Mouse (Mus musculus): ENCODE data around the gene Hoxa6. TPM values are rescaled to one million over a fixed set of nuclear protein-coding genes. Genes with fewer than 3 reads are reported as not detected.
A peak's percentile ranks its signal among the peaks of the same experiment; 100 is the strongest.

The Hoxa6 gene
- polyA plus RNA-seq, 1 experiment from 2014 or later: not detected

- Histone ChIP-seq H3K9ac (replicated peaks; ENCODE audit: low read length) (no peak overlapping the region), H3K27me3 (ENCODE audit: control insufficient read depth, insufficient read depth, low read length) (peaks cover 96% of the 10 kb centered on the region)
- ATAC-seq (ENCODE audit: low FRiP score, low TSS enrichment): 0 out of 2 replicates have a peak, but pooled peaks have one; percentile 34
Measured at GRCm38 (mm10) chr6:52157466-52158275, 50.9 kb downstream of the Hoxa6 start.

DNA sequence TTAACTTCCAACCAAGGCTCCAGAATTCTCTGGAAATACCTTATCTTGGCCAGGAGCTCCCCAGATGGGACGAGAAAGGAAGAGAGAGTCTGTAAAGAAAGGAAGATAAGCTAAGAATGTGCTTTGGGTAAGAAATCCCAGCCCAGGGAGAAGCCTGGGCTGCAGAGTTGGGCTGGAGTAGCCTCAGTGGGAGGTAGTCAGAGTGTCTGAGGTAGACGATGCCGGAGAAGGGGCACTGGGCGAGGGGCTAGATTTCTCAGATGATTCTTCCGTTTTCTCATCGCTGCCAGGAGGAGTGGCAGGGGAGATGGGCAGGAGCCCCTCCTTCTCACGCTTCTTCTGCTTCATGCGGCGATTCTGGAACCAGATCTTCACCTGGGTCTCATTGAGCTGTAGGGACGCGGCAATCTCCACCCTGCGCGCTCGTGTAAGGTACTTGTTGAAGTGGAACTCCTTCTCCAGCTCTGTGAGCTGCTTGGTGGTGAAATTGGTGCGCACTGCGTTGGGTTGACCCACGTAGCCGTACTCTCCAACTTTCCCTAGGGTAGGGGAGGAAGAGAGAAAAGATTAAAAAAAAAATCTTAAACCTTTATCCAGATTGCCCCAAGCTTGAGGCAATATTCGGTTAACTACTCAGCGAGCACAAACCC, 51.8 kb downstream of the Hoxa6 start:
- peak; percentile 2 for DNase-seq
- Histone ChIP-seq H3K4me3 (replicated peaks; ENCODE audit: low read depth, low read length) (no peak overlapping the region), H3K9me3 (ENCODE audit: control insufficient read depth, low read length) (no peaks in the 10 kb centered on the region), H3K36me3 (ENCODE audit: control insufficient read depth, insufficient read depth, low read length) (no peaks in the 10 kb centered on the region), H3K27me3 (ENCODE audit: control insufficient read depth, insufficient read depth, low read length) (peaks cover 97% of the 10 kb centered on the region), H3K4me1 (ENCODE audit: control insufficient read depth, insufficient read depth, low read length) (peaks cover 8% of the 10 kb centered on the region), H3K4me2 (ENCODE audit: low read length) (no peak overlapping the region), H3K9ac (replicated peaks; ENCODE audit: low read length) (no peak overlapping the region), H3K27ac (replicated peaks; ENCODE audit: low read depth, low read length) (no peak overlapping the region)
- no peak for ATAC-seq (ENCODE audit: low FRiP score, low TSS enrichment)
- WGBS: 1% methylated on average over 20 of the region's 20 CpGs

More at GRCm38 (mm10) chr6:52157466-52158275, 50.9 kb downstream of the Hoxa6 start:
- Histone ChIP-seq H3K4me1 (ENCODE audit: control insufficient read depth, insufficient read depth, low read length) (peaks cover 8% of the 10 kb centered on the region), H3K4me3 (replicated peaks; ENCODE audit: low read depth, low read length) (peak overlapping the region; percentile 43), H3K27ac (replicated peaks; ENCODE audit: low read depth, low read length) (no peak overlapping the region), H3K36me3 (ENCODE audit: control insufficient read depth, insufficient read depth, low read length) (no peaks in the 10 kb centered on the region), H3K9me3 (ENCODE audit: control insufficient read depth, low read length) (no peaks in the 10 kb centered on the region), H3K4me2 (ENCODE audit: low read length) (peak overlapping the region; percentile 85)
- peak; percentile 11 for DNase-seq
- 2% methylated on average over 32 of the region's 32 CpGs for WGBS

MicroRNA genes within 50 kb of the gene (microRNA counts, 519-probe panel; counts per million panel counts)
- not detected for microRNA mmu-miR-196b

Small RNA genes lying within 50 kb of the gene (microRNA-seq; reads per million reads assigned to microRNA genes)
- 18.4 reads per million, percentile 39 among the genes with 10 or more reads in this experiment for gene Mir196b

Other genes starting within 250 kb of the Hoxa6 start
- gene Skap2, start 196.2 kb downstream of the Hoxa6 start, polyA plus RNA-seq (2014; fragmentation: Nextera tagmentation; extraction: Ambion mirVana): 4.5 and 5.8 TPM in 2 replicates
- 0.26 and 0.61 TPM in 2 replicates for gene Hoxa1, start 50.4 kb downstream of the Hoxa6 start, polyA plus RNA-seq (2014; fragmentation: Nextera tagmentation; extraction: Ambion mirVana)
- gene Hoxa2, start 43.9 kb downstream of the Hoxa6 start, polyA plus RNA-seq (2014; fragmentation: Nextera tagmentation; extraction: Ambion mirVana): 0.12 and 0.20 TPM in 2 replicates
- gene 5730596B20Rik, start 31.2 kb downstream of the Hoxa6 start, polyA plus RNA-seq (2014; fragmentation: Nextera tagmentation; extraction: Ambion mirVana): not detected in 2 replicates
- not detected in 2 replicates for gene Hoxa4, start 17.0 kb downstream of the Hoxa6 start, polyA plus RNA-seq (2014; fragmentation: Nextera tagmentation; extraction: Ambion mirVana)
- not detected in 2 replicates for gene Hoxa5, start 4.1 kb downstream of the Hoxa6 start, polyA plus RNA-seq (2014; fragmentation: Nextera tagmentation; extraction: Ambion mirVana)
- not detected in 2 replicates for gene Hoxa3, start 4.6 kb upstream of the Hoxa6 start, polyA plus RNA-seq (2014; fragmentation: Nextera tagmentation; extraction: Ambion mirVana)
- gene Gm28308, start 4.6 kb upstream of the Hoxa6 start, polyA plus RNA-seq (2014; fragmentation: Nextera tagmentation; extraction: Ambion mirVana): not detected in 2 replicates
- gene Hoxa7, start 13.1 kb upstream of the Hoxa6 start, polyA plus RNA-seq (2014; fragmentation: Nextera tagmentation; extraction: Ambion mirVana): not detected in 2 replicates
- gene Hoxa9, start 22.4 kb upstream of the Hoxa6 start, polyA plus RNA-seq (2014; fragmentation: Nextera tagmentation; extraction: Ambion mirVana): not detected in 2 replicates
- gene Hoxa10, start 32.1 kb upstream of the Hoxa6 start, polyA plus RNA-seq (2014; fragmentation: Nextera tagmentation; extraction: Ambion mirVana): not detected in 2 replicates
- not detected in 2 replicates for gene Hoxa11, start 37.1 kb upstream of the Hoxa6 start, polyA plus RNA-seq (2014; fragmentation: Nextera tagmentation; extraction: Ambion mirVana)
- not detected in 2 replicates for gene Hoxa13, start 52.2 kb upstream of the Hoxa6 start, polyA plus RNA-seq (2014; fragmentation: Nextera tagmentation; extraction: Ambion mirVana)
- 1.3 and 1.5 TPM in 2 replicates for gene Evx1, start 104.8 kb upstream of the Hoxa6 start, polyA plus RNA-seq (2014; fragmentation: Nextera tagmentation; extraction: Ambion mirVana)

All from midbrain, embryonic 14.5 days (tissue).